Mouse (Mus musculus) skeletal muscle tissue, postnatal 0 days (tissue): Measurements from ENCODE around the gene Ubxn6. TPM values are rescaled to one million over a fixed set of nuclear protein-coding genes. Genes with fewer than 3 reads are reported as not detected.

ENCODE experiments used
- polyA plus RNA-seq: library from polyadenylated mRNA; unstranded; fragments of >200 nt; fragmentation: Nextera tagmentation; extraction: Ambion mirVana; gene quantifications from 2 replicates; pipeline ENCODE4 v1.2.1, GENCODE M21; 2015

Gene Ubxn6
- 40.5 and 49.7 TPM in 2 replicates for polyA plus RNA-seq

GRCm38 (mm10) chr17:56074827-56075208 is at the start of gene Ubxn6:
Gene Ubxn6, minus strand, starts transcription at chr17:56075028.

DNA sequence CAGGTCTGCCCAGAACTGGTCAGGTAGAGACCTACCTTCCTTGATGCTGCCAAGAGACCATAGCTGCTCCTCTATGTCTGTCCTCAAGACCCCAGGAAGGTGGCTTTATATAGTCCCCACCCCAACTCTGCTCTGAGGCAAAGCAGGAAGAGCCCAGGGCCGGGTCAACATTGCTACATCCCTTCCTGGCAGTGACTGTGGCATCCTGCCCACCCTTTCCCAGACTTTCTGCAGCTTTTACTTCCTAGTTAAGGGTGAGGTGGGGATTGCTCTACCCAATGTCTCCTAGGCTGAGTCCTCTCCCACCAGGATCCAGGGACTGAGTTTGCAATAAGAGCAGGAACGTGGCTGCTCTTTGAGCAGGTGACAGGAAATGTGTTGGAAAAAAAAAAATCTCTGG is 47.0 kb upstream of the Ubxn6 start, which contains the start of gene Lrg1:
TSS of gene Lrg1 (minus strand) at position 176 of the 400 bp plus-strand sequence.

DNA sequence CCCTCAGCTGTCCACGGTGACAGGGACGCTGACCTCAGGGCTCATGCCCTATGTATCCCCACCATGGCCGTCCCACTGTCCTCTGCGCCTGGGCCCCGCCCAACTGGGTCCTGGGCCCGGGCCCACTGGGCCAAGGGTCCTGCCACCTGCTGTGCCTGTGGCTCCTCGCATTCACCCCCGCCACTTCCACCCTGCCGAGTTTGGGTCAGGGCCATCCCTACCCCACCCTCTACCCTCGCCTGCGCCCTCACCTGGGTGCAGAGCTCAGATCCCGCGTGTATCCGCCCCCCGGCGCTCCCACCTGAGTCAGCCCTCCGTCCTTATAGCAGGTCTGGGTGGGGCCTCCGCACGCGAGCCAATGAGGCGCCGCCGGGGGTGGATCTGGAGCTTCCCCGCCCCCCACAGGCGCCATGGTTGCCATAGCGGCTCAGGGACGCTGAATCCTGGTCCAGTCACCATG is 42.5 kb upstream of the Ubxn6 start, which contains the start of gene Plin5:
TSS of gene Plin5 (minus strand) at position 346 of the 460 bp plus-strand sequence.

DNA sequence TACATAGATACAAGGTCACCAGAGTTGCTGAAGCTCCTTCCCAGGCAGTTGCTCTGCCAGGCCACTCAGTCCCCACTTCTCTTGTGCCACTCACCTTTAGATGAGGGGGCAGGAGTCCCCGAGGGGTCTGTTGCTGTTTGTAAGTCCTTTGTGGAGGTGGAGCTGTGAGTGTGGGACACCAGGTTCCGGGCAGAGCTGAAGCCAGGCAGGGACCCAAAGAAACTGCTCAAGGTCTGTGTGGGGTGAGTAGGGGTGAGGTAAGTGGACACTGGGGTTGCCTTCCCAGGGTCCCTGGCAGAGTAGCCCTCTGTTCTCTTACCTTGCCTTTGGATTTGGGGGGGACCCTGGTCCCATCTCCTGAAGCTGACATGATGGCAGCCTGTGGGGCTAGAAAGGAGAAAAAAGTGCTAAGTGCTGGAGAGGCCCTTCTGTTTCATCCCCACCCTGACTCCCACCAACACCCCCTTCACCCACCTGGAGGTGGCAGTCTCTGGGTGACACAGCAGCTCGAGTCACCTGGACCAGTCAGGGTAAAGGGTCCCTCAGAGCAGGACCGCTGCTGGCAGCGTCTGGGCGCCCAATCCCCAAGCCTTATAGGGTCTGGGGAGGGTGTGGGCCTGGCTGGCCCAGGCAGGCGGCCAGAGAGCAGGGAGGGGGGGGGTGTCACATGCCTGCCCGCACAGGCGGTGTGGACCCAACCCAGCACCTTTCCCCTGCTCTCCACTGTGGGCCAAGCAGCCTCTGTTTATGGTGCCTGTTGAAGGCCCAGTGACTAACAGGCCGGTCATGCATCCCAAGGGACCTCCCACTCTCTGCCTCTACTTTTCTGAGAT is 34.6 kb upstream of the Ubxn6 start, which contains the start of gene Plin4:
TSS of gene Plin4 (minus strand) at position 585 of the 833 bp plus-strand sequence.

GRCm38 (mm10) chr17:56078880-56079795 is 4.3 kb upstream of the Ubxn6 start, which contains the start of gene Hdgfl2:
Gene Hdgfl2, plus strand, starts transcription at chr17:56079634.

GRCm38 (mm10) chr17:56040030-56040856 is 34.6 kb downstream of the Ubxn6 start, which contains the start of gene Chaf1a:
Gene Chaf1a, plus strand, starts transcription at chr17:56040439.

DNA sequence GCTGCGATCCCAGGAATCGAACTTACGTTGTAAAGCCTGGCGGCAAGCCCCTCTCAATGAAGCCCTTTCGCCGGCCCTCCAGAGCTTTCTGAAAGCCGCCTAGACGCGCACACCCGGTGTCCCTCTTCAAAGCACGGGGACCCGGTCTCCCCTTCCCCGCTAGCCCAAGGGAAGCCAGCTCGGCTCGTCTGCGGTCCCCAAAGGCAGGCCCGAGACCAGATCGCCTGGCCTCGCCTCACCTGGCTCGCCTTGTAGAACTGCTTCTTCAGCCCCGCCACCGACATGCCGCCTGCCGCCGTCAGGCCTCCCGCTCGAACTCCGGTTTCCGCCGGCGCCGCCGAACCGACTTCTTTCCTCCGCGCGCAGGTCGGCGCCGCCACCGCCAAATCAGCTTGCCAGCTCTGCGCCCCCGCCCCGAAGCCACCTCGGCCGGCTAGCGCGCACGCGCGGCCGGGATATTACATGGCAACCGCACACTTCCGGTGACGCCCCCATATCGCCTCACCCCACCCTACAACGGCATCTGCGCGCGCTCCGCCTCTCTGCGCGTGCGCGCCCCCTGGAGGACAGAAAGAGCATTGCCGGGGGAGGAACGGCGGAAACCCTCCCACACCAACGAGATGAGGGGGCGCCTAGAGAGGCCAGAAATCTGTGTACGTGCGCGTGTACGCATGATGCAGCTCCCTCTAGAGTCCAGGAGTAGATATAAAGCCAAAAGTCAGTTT is 38.5 kb downstream of the Ubxn6 start, which contains the start of gene Sh3gl1:
TSS of gene Sh3gl1 (minus strand) at position 460 of the 725 bp plus-strand sequence.

Other genes with a start within 250 kb of the Ubxn6 start
- gene Zfp119a, start 196.1 kb downstream of the Ubxn6 start, polyA plus RNA-seq, result 4.7 and 4.8 TPM in 2 replicates
- gene Zfp959, start 182.9 kb downstream of the Ubxn6 start, polyA plus RNA-seq, result 4.5 and 5.8 TPM in 2 replicates
- 4.9 TPM in 2 replicates for gene Zfp119b, start 125.5 kb downstream of the Ubxn6 start, polyA plus RNA-seq
- gene Ebi3, start 122.4 kb downstream of the Ubxn6 start, polyA plus RNA-seq, result 2.5 and 2.7 TPM in 2 replicates
- 10.1 and 10.6 TPM in 2 replicates for gene Yju2, start 115.9 kb downstream of the Ubxn6 start, polyA plus RNA-seq
- 0.93 and 1.0 TPM in 2 replicates for gene Shd, start 104.6 kb downstream of the Ubxn6 start, polyA plus RNA-seq
- gene Fsd1, start 88.5 kb downstream of the Ubxn6 start, polyA plus RNA-seq, result 0.50 and 0.99 TPM in 2 replicates
- gene Stap2, start 69.4 kb downstream of the Ubxn6 start, polyA plus RNA-seq, result 6.6 and 7.3 TPM in 2 replicates
- gene Mpnd, start 69.3 kb downstream of the Ubxn6 start, polyA plus RNA-seq, result 31.9 and 32.3 TPM in 2 replicates
- gene Sh3gl1, start 38.4 kb downstream of the Ubxn6 start, polyA plus RNA-seq, result 66.6 and 83.7 TPM in 2 replicates
- 3.2 and 3.8 TPM in 2 replicates for gene Chaf1a, start 34.6 kb downstream of the Ubxn6 start, polyA plus RNA-seq
- 55.9 and 57.9 TPM in 2 replicates for gene Hdgfl2, start 4.6 kb upstream of the Ubxn6 start, polyA plus RNA-seq
- gene Plin4, start 34.8 kb upstream of the Ubxn6 start, polyA plus RNA-seq, result 18.2 and 19.4 TPM in 2 replicates
- gene Plin5, start 42.6 kb upstream of the Ubxn6 start, polyA plus RNA-seq, result 74.6 and 107 TPM in 2 replicates
- gene Lrg1, start 47.0 kb upstream of the Ubxn6 start, polyA plus RNA-seq, result 18.9 and 26.6 TPM in 2 replicates
- gene Sema6b, start 65.3 kb upstream of the Ubxn6 start, polyA plus RNA-seq, result 3.8 and 5.9 TPM in 2 replicates
- gene Tnfaip8l1, start 87.4 kb upstream of the Ubxn6 start, polyA plus RNA-seq, result 4.4 and 5.3 TPM in 2 replicates
- gene Mydgf, start 108.9 kb upstream of the Ubxn6 start, polyA plus RNA-seq, result 48.0 and 53.9 TPM in 2 replicates
- 15.8 and 16.8 TPM in 2 replicates for gene Dpp9, start 143.9 kb upstream of the Ubxn6 start, polyA plus RNA-seq
- gene Fem1a, start 181.8 kb upstream of the Ubxn6 start, polyA plus RNA-seq, result 62.2 and 73.4 TPM in 2 replicates
- gene Ticam1, start 201.8 kb upstream of the Ubxn6 start, polyA plus RNA-seq, result 2.5 TPM in 2 replicates
- 51.4 and 59.0 TPM in 2 replicates for gene Plin3, start 217.8 kb upstream of the Ubxn6 start, polyA plus RNA-seq
- 0.14 TPM in 1 of 2 replicates, not detected in the other for gene Arrdc5, start 225.3 kb upstream of the Ubxn6 start, polyA plus RNA-seq
- gene Uhrf1, start 228.3 kb upstream of the Ubxn6 start, polyA plus RNA-seq, result 12.9 and 16.1 TPM in 2 replicates